Mouse (Mus musculus) CD8-positive naive resting alpha-beta T cell, adult 2 months (primary cell): ENCODE data around the gene Leng8.

Experiments used
- DNase-seq, 2 experiments: peaks; one replicate each; pipeline ENCODE4 v3.0.0; 2022; ENCODE audit warnings: low read depth in 2 of 2, low spot score in 2 of 2

Leng8 gene

GRCm38 (mm10) chr7:4126992-4127785, 9.7 kb upstream of the Leng8 start:
- DNase-seq = no peak

GRCm38 (mm10) chr7:4127894-4128293, 8.9 kb upstream of the Leng8 start:
- no peak for DNase-seq

- no peak for DNase-seq
Observed at GRCm38 (mm10) chr7:4128860-4129259, 8.0 kb upstream of the Leng8 start.

- DNase-seq = peak; percentile 72 to 79
Observed at GRCm38 (mm10) chr7:4130686-4131452, 6.0 kb upstream of the Leng8 start.

GRCm38 (mm10) chr7:4131964-4132363, 4.9 kb upstream of the Leng8 start:
- no peak for DNase-seq

- DNase-seq = no peak
Observed at GRCm38 (mm10) chr7:4132581-4132980, 4.3 kb upstream of the Leng8 start.

- no peak for DNase-seq
Observed at GRCm38 (mm10) chr7:4132998-4133397, 3.8 kb upstream of the Leng8 start.

- DNase-seq = no peak
Observed at GRCm38 (mm10) chr7:4134911-4135310, 1.9 kb upstream of the Leng8 start.

GRCm38 (mm10) chr7:4136404-4136770, 452 bp upstream of the Leng8 start:
- no peak for DNase-seq

- no peak for DNase-seq
Observed at GRCm38 (mm10) chr7:4137746-4138145, 907 bp downstream of the Leng8 start.

- DNase-seq = no peak
Observed at GRCm38 (mm10) chr7:4138181-4138580, 1.3 kb downstream of the Leng8 start.

- DNase-seq = no peak
Observed at GRCm38 (mm10) chr7:4138671-4139070, 1.8 kb downstream of the Leng8 start.

- no peak for DNase-seq
Observed at GRCm38 (mm10) chr7:4139391-4139790, 2.6 kb downstream of the Leng8 start.

GRCm38 (mm10) chr7:4141648-4142325, 4.9 kb downstream of the Leng8 start:
- DNase-seq = no peak

GRCm38 (mm10) chr7:4142796-4143445, 6.1 kb downstream of the Leng8 start:
- DNase-seq = no peak

GRCm38 (mm10) chr7:4143506-4143905, 6.7 kb downstream of the Leng8 start:
- no peak for DNase-seq

GRCm38 (mm10) chr7:4144046-4144445, 7.2 kb downstream of the Leng8 start:
- no peak for DNase-seq

- no peak for DNase-seq
Observed at GRCm38 (mm10) chr7:4144766-4145551, 8.1 kb downstream of the Leng8 start.

- peak in 1 of 2 experiments; percentile 54 for DNase-seq
Observed at GRCm38 (mm10) chr7:4145552-4146190, 8.8 kb downstream of the Leng8 start.
